Mouse (Mus musculus) cortical plate, adult 2 months (tissue): ENCODE measurements around the gene Fnbp4. TPM values are rescaled to one million over a fixed set of nuclear protein-coding genes. Genes with fewer than 3 reads are reported as not detected.
"Not testable (repeated sequence)": the region's sequence is repeated elsewhere in the genome, so short reads cannot be mapped to it uniquely, and the experiment has no call there.

Experiments used
- H3K27ac ChIP-seq: fragments of 200-500 bp; 2 replicates; pipeline ENCODE4 v1.5.1; 2012; ENCODE audit warnings: low read length, control low read depth, inconsistent platforms; ENCODE audit not compliant: insufficient read depth
- H3K4me1 ChIP-seq: fragments of 200-500 bp; 2 replicates; pipeline ENCODE4 v1.6.1; 2011; ENCODE audit warnings: low read length; ENCODE audit not compliant: control insufficient read depth, insufficient read depth
- H3K4me3 ChIP-seq: fragments of 200-500 bp; 2 replicates; pipeline ENCODE4 v1.5.1; 2011; ENCODE audit warnings: mild to moderate bottlenecking, low read length, control low read depth; ENCODE audit not compliant: insufficient read depth
- CTCF ChIP-seq: fragments of 200-500 bp; IDR thresholded peaks from 2 replicates; pipeline ENCODE4 v1.5.1; 2011; ENCODE audit warnings: mild to moderate bottlenecking, control low read depth, low read length; ENCODE audit not compliant: insufficient read depth; ENCODE audit errors: extremely low read depth
- POLR2A ChIP-seq: fragments of 200-500 bp; IDR thresholded peaks from 2 replicates; pipeline ENCODE4 v1.6.1; 2011; ENCODE audit warnings: mild to moderate bottlenecking, low read length, control low read depth; ENCODE audit not compliant: insufficient read depth; ENCODE audit errors: extremely low read depth
- polyA plus RNA-seq: library from polyadenylated mRNA; depleted of rRNA; stranded (reverse); fragments of >200 nt; gene quantifications from 2 replicates; pipeline ENCODE4 v1.2.3, GENCODE M21; 2012; rRNA removed

Fnbp4 gene
- polyA plus RNA-seq, 1 experiment: 62.6 TPM

- no peak overlapping the region for H3K27ac ChIP-seq
- no peaks in the 10 kb centered on the region for H3K4me1 ChIP-seq
- no peak overlapping the region for H3K4me3 ChIP-seq
- TF ChIP-seq POLR2A: no peak
- no peak for TF ChIP-seq CTCF
Observed at GRCm38 (mm10) chr2:90820894-90821293, 75.7 kb downstream of the Fnbp4 start.

GRCm38 (mm10) chr2:90822978-90823377 is 77.8 kb downstream of the Fnbp4 start:
- no peak for TF ChIP-seq CTCF
- TF ChIP-seq POLR2A: no peak
- no peaks in the 10 kb centered on the region for H3K4me1 ChIP-seq
- no peak overlapping the region for H3K27ac ChIP-seq
- no peak overlapping the region for H3K4me3 ChIP-seq

GRCm38 (mm10) chr2:90823781-90824180 is 78.6 kb downstream of the Fnbp4 start:
- Histone ChIP-seq H3K27ac (no peak overlapping the region), H3K4me1 (no peaks in the 10 kb centered on the region), H3K4me3 (no peak overlapping the region)
- TF ChIP-seq POLR2A (no peak), CTCF (no peak)

GRCm38 (mm10) chr2:90824528-90824927 is 79.4 kb downstream of the Fnbp4 start:
- not testable (repeated sequence) for H3K27ac ChIP-seq, H3K4me1 ChIP-seq, H3K4me3 ChIP-seq

- Histone ChIP-seq H3K4me3 (no peak overlapping the region), H3K4me1 (no peaks in the 10 kb centered on the region), H3K27ac (no peak overlapping the region)
- TF ChIP-seq CTCF (no peak), POLR2A (no peak)
Observed at GRCm38 (mm10) chr2:90825515-90826172, 80.5 kb downstream of the Fnbp4 start.

GRCm38 (mm10) chr2:90828739-90829138 is 83.6 kb downstream of the Fnbp4 start:
- H3K4me1 ChIP-seq: no peaks in the 10 kb centered on the region

More at GRCm38 (mm10) chr2:90828739-90829138, 83.6 kb downstream of the Fnbp4 start:
- TF ChIP-seq POLR2A: no peak
- no peak for TF ChIP-seq CTCF
- H3K4me3 ChIP-seq: no peak overlapping the region
- H3K27ac ChIP-seq: no peak overlapping the region

Other genes starting within 250 kb of the Fnbp4 start
- gene Ptprj, start 164.7 kb upstream of the Fnbp4 start, polyA plus RNA-seq: 36.9 and 40.2 TPM in 2 replicates
- gene Nup160, start 68.2 kb upstream of the Fnbp4 start, polyA plus RNA-seq: 12.5 and 12.6 TPM in 2 replicates
- gene Agbl2, start 37.4 kb downstream of the Fnbp4 start, polyA plus RNA-seq: 1.1 and 1.2 TPM in 2 replicates
- 135 and 140 TPM in 2 replicates for gene Mtch2, start 101.8 kb downstream of the Fnbp4 start, polyA plus RNA-seq
- gene C1qtnf4, start 140.5 kb downstream of the Fnbp4 start, polyA plus RNA-seq: 363 and 369 TPM in 2 replicates
- gene Kbtbd4, start 159.4 kb downstream of the Fnbp4 start, polyA plus RNA-seq: 25.3 and 28.1 TPM in 2 replicates
- 222 and 229 TPM in 2 replicates for gene Ndufs3, start 159.5 kb downstream of the Fnbp4 start, polyA plus RNA-seq
- 102 and 107 TPM in 2 replicates for gene Celf1, start 195.0 kb downstream of the Fnbp4 start, polyA plus RNA-seq